Mouse (Mus musculus): Measurements from ENCODE around the gene Emp3. TPM values are rescaled to one million over a fixed set of nuclear protein-coding genes. Genes with fewer than 3 reads are reported as not detected.
A peak's percentile ranks its signal among the peaks of the same experiment; 100 is the strongest.
"Not testable (repeated sequence)": the region's sequence is repeated elsewhere in the genome, so short reads cannot be mapped to it uniquely, and the experiment has no call there.

The Emp3 gene
- 100 to 1,000 TPM; 156 to 158 TPM for total RNA-seq (2021)
- long read RNA-seq, experiment 1, transcript Emp3-201 (5 exons, 736 nt), result major isoform, 134 of 147 reads
- long read RNA-seq, experiment 1, partial matches to known transcripts, result 2 of 147 reads
- long read RNA-seq, experiment 1, other reads (novel, unspliced or antisense), result 4 of 147 reads
- long read RNA-seq, experiment 2, transcript Emp3-201 (5 exons, 736 nt), result major isoform, 103 of 110 reads
- long read RNA-seq, experiment 2, partial matches to known transcripts, result 4 of 110 reads
- long read RNA-seq, experiment 2, other reads (novel, unspliced or antisense), result 0 of 110 reads

DNA sequence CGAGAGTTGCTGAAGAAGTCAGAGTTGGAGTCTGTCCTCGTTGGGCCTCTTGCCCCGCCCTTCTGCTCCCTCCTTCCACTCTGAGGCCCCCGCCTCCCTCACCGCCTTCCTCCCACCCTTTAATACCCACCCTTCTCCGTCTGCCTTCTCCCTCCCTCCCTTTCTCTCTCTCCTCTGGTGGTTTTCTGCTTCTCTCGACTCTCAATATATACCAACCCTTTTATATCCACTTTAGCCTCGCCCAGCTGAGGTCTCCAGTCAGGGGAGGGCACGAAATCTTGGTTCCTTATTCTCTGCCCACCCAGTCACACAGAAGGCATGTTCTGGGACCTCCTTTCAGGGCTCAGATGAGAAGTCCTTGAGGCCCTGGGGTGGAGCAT, at the start of gene Emp3:
Gene Emp3, minus strand, starts transcription at position 163 of the 380 bp plus-strand sequence.
- DNase-seq, result peak; percentile 75

DNA sequence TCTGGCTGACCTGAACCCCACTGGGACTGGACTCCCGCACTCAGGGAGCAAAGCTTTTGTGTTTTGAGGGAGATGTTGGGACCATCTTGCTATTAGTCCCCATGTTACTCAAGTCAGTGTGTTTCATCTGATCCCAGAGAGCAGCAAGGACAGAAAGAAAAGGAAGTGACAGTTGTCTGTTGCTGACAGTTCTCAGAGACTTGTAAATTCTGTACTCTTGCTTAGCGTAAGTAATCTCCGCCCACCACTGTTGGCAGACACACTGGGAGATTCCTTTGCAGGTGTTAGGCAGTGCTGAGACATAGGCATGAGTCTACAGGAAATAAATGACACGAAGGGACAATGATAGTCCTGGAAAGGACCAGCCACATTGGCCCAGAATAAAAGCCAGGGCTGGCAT, 35.4 kb upstream of the Emp3 start:
- DNase-seq, result no peak

DNA sequence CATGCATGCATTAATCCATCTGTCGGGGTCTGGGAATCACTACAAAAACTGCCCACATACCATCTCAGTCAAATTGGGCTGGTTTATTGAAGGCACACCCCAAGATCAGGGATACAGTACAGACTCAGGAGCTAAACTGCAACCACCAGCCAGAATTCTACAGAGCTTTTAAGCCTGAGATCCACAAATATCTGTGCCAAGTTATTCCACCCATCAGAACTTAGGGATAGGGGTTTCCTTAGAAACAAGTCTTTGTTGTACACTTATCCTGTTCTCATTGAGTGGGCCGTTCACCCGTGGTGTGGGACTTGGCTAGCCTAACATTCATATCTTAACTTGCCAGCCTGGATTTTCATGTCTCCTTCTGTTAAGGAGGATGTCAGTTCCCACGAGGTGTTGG, 27.9 kb upstream of the Emp3 start:
- no peak for DNase-seq

DNA sequence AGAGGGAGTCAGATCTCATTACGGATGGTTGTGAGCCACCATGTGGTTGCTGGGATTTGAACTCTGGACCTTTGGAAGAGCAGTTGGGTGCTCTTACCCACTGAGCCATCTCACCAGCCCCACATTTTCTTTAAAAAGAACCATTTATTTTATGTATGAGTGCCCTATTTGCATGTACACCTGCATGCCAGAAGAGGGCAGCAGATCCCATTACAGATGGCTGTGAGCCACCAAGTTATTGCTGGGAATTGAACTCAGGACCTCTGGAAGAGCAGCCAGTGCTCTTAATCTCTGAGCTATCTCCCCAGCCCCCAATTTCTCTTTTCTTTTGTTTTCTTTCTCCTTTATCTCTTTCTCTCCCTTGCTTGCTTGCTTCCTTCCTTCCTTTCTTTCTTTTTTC, 22.1 kb upstream of the Emp3 start:
- not testable (repeated sequence) for DNase-seq

DNA sequence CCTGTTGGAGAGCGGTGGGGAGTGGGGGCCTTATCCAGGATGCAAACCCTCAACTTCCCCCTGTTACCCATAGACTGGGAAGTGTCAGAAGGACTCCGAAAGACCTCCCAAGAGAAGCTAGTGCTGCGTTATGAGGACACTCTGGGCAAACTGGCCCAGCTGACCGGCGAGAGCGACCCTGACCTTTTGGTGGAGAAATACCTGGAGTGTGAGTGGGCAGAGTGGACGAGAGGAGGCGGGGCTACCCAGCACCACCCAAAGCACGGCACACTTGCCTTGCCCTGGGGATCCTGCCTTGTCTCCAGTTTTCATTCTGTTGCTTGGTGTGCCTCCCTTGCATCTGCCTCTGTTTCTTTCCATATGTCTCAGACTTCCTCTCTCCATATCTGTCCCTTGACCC, 20.8 kb upstream of the Emp3 start:
- DNase-seq, result peak; percentile 62

DNA sequence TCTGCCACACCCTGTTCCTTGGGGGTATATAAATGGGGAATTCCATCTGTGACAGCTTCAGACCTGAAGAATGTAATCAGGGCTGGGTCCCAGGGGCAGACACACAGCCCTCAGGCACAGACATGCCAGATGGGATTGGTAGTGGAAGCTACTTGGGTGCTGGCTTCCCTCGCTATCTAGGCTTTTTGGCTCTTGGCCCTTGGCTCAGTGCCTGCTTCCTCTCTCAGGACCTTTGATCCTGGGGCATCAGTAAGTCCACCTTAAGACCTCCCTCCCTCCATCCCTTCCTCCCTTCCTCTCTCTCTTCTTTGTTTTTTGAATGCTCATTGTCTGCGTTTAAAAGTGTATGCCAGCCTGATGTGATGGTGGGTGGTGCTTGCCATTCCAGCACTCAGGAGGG, 18.6 kb upstream of the Emp3 start:
- no peak for DNase-seq

DNA sequence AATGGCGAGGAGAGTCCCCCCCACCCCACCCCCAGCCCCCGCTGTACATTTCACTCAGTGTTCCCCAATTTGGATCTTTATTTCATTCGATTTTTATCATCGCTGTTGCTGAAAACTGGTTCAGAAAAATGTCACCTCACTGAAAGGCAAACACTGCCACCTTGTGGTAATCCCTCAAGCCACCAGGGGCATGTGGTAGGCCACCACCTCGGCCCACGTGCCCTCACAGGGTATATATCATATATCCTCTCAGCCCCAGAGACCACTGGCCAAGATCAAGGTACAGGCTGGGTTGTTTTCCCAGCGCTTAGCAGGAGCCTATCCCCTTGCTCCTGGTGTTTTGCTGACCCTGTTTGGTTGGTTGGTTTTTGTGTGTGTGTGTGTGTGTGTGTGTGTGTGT, 13.9 kb upstream of the Emp3 start:
- peak; percentile 74 for DNase-seq

DNA sequence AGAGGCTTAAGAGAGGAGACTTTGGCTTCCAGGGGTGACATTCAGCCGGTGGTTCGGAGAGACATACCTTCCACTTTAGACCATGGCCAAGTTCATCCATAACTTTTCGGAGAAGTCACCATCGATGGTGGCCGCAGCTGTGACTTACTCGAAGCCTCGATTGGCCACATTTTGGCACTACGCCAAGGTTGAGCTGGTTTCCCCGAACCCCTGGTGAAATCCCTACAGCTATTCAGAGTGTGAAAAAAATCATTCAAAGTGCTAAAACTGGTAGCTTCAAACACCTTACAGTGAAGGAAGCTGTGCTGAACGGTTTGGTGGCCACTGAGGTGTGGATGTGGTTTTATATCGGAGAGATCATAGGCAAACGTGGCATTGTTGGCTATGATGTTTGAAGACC, 12.6 kb upstream of the Emp3 start:
- not testable (repeated sequence) for DNase-seq

DNA sequence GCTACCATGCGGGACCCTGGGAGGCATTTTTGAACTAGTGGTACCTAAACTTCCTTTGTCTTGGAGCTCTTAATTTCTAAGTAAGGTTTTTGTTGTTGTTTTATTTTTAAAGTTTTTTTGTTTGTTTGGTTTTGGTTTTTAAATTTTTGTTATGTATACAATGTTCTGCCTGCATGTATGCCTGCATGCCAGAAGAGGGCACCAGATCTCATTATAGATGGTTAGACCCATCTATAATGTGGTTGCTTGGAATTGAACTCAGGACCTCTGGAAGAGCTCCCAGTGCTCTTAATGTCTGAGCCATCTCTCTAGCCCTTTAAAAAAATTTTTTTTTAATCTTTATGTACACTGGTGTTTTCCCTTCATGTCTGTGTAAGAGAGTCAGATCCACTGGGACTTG, 8.5 kb upstream of the Emp3 start:
- DNase-seq, result no peak

DNA sequence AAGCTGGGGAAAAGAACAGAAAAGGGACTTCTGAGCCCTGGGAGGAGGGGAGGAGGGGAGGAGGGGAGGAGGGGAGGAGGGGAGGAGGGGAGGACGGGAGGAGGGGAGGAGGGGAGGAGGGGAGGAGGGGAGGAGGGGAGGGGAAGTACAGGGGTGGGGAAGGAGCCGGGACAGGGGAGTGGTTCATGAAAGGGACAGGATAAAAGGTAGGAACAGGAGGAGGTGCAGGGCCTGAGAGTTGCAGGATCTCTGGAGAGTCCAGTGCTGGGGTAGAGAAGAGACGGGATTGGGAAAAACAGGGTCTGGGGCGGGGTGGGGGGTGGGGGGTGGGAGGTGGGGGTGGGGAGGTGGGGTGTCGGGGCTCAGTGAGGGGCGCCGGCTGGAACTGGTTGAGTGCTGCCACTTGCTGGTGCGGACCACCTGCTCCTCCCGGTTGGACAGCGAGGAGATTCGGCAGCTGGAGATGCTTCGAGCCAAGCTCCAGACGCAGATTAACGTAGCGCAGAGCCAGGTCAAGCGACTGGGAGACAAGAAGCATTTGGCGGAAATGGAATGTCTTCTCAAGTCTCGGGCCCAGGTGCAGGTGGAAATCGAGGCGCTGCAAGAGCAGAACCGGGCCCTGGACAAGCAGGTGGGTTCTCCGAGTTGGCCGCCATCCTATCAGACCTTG, 7.6 kb upstream of the Emp3 start:
- no peak for DNase-seq

DNA sequence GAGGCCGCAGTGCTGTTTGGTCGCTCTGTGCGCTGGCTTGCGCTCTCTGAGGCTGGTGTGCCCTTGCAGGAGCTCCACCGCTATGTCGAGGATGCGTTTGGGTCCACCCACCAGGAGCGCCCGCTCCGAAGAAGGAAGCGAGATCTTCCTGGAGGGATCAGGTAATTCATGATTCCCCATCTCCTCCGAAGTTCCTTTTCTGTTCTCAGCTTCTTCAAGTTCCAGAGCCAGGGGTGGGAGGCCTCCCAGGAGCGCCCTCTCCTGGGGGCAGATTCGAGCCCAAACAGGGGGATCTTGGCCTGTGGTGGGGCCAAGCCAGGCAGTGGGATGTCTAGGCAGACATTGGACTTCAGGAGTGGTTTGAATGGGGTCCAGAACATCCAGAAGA, 3.2 kb upstream of the Emp3 start:
- DNase-seq, result peak; percentile 62

DNA sequence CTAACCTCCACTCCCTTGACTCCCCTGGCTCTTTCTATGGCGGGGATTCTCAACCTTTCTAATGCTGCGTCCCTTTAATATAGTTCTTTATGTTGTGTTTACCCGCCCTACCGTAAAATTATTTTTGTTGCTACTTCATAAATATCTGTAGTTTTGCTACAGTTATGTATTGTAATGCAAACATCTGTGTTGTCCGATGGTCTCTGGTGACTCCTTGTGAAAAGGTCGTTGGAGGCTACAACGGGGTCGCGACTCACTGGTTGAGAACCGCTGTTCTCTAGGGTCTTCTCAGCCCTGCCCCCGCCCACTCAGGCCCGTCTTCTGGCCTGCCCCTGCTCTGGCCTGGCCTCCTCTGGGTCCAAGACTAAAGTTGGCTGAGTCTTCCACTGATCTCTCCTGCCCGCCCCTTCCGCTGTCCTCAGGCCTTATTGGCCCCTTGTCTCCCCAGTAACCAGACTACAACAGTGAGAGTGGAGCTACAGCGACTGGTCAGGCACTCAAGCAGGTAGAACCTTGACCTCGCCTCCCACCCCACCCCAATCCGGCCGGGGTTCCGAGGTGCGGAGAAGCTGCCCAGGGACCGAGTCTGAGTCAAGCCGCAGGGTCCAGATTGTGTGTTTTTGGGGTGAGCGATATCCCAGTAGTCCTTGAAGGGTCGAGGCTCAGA, 2.7 kb upstream of the Emp3 start, which contains the start of gene Ccdc114:
Gene Ccdc114, plus strand, starts transcription at position 311 of the 667 bp plus-strand sequence.
- peak; percentile 90 for DNase-seq

DNA sequence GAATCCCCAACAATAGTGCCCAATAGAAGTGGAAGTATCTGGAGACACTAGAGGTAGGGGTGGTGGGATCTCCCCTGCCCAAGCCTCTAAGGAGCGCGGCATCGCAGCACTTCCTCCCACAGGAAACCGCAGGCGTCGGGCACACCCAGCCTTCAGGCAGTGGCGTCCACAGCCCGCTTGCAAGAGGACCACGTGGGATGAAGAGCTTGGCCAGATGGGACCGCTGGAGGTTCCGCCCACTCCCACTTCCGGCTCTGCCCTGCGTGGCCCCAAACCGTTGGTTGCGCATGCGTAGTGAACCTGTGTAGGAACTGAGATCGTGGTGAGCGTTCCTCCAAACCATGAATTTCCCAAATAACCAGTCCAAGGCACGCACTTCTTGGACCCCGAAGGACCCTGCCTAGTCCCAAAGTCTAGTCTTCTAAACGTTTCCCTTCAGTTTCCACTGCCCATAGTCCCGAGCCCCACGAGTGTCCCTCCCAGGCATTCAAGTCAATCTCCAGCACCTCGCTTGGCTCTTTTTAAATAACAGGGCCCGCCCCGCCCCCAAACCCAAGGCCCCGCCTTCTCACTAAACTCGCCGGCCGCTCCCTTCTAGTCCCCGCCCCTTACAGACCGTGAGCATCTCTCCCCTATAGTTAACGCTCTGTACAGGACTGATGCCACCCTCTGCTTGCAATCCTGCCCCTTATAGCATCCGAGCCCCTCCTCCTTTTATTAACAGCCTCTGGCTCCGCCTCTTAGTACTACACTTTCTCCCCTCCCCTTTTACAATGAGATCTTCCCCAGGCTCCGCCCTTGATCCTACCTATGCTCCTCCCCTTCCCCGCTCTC, 1.9 kb upstream of the Emp3 start:
- peak; percentile 94 for DNase-seq

DNA sequence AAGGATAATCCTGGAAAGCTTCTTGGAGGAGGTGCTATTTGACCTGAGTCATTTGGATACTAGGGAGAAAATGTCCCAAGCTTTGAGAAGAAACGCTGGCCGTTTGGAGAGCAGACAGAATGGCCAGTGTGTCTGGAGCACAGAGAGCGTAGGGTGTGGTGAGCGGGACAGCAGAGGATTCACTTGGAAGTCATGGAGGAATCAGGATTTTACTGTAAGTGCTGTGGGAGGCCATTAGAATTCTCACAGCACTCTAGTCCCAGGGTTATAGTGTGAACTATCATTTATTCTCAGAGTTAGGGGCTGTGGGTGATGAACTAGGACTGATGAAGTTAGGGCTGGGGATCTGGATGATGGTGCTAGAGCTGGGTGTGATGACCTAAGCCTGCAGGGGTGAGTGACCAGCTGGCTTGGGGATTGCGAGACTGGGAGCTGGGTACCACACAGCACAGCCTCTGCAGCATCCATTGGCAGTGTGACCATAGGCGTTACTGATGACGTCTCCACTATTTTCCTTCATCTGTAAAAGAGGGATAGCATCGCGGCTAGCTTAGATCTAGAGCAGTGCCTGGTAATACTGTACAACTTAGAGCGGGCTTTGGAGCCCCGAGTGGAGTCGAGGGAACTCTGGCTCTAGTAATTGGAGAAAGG, 871 bp upstream of the Emp3 start:
- no peak for DNase-seq

DNA sequence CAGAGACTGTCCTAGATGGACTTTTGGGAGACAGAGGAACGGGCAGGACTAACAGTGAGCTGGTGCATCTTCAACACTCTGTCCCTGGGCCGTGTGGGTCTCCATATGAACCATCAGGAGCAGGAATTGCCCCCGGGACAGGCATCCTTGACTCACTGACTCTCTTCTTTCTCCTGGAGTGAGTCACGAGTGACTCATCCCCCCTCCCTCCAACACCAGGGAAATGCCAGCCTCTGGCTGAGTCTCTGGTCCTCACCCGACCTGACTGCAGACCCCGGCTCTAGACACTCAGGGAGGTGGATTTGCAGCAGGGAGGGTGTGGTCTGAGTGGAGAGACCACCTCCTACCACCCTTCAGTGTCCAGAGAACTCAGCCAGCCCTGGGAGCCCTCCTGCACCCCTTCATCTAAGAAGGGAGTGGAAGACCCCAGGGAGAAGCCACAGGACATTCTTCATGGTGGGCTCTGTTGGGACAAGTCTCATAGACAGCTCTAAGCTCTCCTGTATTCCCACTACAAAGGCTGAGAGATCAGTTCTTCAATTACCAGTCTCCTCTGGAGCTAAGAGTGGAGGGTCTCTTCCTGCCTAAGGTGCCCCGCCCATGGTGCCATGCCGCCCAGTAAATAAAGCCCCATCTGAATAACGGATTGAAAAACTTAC, 492 bp downstream of the Emp3 start:
- DNase-seq, result peak; percentile 82

DNA sequence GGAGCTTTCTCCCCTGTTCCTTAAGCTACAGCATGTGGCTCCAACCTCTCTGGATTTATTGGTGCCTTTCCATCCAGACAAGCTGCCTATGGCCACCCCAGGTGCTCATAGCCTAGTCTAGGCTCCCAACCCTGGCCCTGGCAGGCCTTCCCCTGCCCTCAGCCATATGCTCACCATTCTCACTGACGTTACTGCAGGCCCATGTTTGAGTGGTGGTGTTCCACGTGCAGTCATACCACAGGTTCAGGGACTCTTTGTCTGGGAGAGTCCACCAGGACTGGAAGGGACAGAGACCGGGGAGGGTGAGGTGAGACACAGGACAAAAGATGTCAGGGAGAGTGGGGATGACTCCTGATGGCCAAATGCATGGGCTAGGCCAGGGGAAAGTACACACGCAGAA, 1.4 kb downstream of the Emp3 start:
- no peak for DNase-seq

DNA sequence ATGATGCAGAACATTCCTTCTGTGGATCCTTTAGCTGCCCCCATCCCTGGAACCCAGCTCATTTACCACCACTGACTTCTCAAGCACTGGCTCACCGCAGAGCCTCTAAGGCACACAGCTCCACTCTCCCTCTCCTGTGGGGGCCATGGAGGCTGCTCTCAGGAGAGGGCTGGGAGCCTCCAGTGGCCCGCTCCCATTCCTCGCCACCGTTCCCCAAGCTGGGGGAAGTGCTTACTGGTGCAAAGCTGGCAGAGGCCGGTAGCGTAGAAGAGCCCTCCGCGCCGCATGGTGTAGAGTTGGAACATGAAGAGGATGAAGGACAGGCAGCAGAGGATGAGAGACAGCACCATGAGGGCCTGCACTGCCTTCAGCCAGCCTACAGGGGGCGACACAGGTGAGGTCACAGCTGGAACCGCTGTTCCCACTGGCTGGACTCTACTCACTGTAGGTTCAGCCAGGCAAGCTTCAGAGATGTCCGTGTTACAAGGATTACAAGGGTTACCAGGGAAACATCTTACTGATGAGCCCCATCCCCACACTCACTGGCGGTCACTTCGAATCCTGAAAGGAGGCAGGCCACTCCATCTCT, 2.0 kb downstream of the Emp3 start:
- peak; percentile 41 for DNase-seq

DNA sequence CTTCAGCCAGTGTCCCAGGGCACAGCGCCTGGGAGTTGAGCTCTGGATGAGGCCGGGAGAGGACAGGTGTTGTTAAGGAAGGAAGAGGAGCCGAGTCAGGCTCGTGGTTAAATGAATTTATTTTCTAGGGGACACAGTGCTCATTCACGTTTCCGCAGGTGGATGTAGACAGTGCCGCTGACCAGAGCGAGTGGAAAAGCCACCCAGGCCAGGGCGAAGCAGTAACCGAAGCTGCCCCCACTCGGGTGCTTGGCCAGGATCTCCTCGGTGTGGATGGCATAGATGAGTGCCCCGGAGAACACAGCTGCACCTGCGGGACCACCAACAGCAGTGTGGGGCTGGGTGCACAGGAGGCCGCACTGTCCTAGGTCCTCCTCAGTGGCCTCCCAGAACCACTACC, 3.3 kb downstream of the Emp3 start:
- no peak for DNase-seq

DNA sequence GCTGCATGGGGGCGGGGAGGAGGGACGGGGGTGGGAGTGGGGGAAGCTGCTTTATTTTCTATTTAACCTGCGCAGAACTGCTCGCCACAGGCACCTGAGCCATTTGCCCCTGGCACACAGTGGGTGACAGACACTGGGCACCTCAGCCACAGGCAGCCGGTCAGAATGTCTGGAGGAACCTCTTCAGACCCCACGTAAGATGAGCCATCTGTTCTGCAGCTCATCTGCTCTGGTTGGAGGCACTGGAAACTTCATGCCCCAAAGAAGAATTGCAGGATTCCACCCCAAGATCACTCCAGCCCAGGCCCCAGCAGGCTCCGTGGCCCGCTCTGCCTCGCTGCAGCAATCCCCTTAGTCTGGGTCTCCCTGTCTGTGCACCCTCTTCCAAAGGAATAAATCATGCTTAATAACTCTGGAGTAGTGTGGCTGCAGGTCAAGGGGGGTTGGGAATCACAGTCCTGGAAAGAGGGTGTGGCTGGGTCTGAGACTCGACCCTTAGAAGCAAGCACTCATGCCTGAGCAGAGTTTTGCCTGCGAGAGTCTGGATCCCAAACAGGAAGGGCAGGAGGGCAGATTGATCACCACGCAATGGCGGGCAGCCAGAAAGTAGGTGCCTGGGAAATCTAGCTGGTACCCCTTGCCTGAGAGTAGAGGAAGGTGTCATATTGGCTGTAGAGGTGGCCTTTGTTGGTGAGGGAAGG, 4.0 kb downstream of the Emp3 start:
- peak; percentile 52 for DNase-seq
